Mouse (Mus musculus): ENCODE measurements around the gene Gm21987.

The Gm21987 gene

GRCm38 (mm10) chr16:38348217-38348761 lies 1.4 kb downstream of the Gm21987 start:
- peak; percentile 53 for DNase-seq (ENCODE audit: low read depth, low spot score)

GRCm38 (mm10) chr16:38349881-38350280 lies 3.0 kb downstream of the Gm21987 start:
- no peak for DNase-seq (ENCODE audit: low read depth, low spot score)

- peak; percentile 50 for DNase-seq (ENCODE audit: low read depth, low spot score)
Measured at GRCm38 (mm10) chr16:38350361-38350855, 3.6 kb downstream of the Gm21987 start.

DNA sequence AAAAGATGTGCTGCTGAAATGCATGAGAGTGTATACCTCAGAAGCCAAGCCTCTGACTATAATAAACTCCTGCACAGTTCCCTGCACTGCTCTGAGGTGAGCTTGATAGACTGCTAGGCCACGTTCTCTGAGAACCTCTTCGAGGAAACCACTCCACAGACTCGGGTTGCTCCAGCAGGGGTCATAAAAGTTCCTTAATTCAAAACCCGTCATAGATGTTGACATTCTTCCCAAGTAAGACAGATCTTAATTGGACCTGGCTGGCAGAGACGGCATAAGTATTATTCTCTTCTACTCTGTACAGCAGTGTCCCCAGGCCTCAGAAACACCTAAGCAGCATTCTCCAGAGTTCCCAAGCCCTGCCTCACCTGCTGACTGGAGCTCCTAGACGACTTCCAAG lies 4.1 kb downstream of the Gm21987 start:
- DNase-seq (ENCODE audit: low read depth, low spot score) = no peak

GRCm38 (mm10) chr16:38352031-38352430 lies 5.2 kb downstream of the Gm21987 start:
- no peak for DNase-seq (ENCODE audit: low read depth, low spot score)

DNA sequence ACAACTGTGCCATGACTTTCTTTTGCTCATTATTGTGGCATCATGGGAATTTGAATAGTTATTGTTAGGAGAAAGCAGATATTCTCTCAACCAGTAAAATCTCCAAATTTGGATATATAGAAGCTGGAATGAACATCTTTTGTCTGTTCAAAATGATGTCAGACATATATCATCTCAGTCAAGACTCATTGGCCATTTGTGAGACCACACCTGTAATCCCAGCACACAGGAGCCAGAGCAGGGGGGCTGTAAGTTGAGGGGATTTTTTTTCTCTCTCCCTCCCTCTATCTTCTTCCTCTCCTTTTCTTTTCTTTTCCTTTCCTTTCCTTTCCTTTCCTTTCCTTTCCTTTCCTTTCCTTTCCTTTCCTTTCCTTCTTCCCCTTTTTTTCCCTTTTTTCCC lies 6.0 kb downstream of the Gm21987 start:
- DNase-seq (ENCODE audit: low read depth, low spot score) = no peak

DNA sequence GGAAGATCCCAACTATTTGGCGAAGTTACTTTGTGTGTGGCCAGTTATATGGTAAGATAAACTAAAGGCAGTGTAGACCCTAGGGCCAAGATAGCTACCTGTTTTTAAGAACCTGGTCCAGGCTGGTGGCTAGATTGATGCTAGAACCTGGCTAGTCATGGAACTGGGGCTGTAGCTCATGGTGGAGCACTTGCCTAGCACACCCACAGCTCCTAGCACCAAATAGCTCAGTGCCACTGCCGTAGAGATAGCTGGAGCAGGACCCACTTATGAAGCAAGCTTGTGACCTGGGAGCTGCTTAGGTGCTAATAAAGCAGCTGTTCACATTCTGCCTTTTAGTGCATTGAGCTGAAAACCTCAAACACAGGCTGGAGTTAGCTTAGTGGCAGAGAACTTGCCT lies 6.8 kb downstream of the Gm21987 start:
- peak; percentile 40 for DNase-seq (ENCODE audit: low read depth, low spot score)

DNA sequence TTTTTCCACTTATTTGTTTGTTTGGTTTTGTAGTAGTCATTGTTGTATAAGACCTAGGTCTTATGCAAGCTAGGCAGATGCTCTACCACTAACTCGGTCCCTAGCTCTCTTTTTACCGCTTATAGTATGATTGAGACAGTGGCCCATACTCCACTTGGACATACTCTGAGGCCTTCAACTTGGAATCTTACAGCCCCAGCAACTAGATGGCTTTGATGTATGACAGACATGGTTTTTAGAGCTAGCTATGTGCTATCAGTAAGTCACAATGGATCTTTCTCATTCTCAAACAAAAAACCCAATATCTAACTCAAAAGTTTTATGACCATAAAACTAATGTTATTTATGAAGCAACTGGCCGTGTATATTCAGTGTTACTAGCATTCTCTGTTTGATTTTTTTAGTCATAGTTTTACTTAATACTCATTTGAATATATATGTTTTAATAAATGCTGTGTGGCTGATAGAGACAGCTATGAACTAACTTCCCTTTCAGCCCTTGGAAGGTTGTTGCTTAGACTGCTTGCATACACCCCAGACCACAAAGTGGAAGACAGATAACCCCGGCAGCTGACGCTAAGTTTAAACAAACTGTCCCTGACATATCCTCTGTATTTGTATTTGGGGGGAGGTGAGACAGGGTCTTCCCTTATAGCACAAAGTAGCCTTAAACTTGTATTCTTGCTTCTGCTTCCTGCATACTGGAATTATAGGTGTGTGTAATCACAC lies 7.5 kb downstream of the Gm21987 start:
- no peak for DNase-seq (ENCODE audit: low read depth, low spot score)

- DNase-seq (ENCODE audit: low read depth, low spot score) = peak; percentile 32
Measured at GRCm38 (mm10) chr16:38358256-38358812, 11.5 kb downstream of the Gm21987 start.

GRCm38 (mm10) chr16:38359241-38359640 lies 12.4 kb downstream of the Gm21987 start:
- DNase-seq (ENCODE audit: low read depth, low spot score) = peak; percentile 60

DNA sequence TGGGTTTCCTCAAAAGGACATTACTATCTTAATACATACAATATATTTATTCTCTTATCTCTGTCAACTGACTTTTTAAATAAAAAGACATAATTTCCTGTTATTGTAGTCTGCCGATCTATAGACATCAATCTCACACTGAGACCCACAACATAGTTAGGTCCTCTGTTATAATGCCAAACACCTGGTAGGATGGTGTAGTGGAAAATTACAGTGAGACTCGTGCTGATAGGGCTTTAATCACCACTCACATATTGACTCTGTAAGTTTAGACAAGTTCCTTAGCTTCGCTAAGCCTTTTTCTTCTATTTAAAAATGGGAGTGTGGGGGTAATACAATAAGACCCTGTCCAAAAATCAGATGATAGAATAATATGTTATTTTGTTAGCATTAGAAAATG lies 13.0 kb downstream of the Gm21987 start:
- peak; percentile 25 for DNase-seq (ENCODE audit: low read depth, low spot score)

DNA sequence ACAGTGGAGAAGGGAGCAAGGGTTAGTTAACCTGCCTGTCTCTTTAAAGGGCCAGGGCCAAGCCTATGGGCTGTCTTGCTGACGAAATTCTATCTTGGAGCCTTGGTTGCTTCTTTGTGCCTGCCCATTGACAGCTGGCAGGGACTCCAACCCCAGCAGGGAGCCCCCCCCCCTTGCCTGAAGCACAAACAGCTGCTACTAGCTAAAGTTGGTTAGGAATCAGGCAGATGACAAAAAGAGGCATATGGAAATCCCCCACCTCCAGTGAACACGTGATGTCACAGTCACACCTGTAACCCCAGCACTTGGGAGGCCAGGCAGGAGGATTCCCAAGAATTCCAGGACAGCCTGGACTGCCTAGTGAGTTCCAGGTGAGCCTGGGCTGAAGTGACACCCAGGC lies 13.5 kb downstream of the Gm21987 start:
- DNase-seq (ENCODE audit: low read depth, low spot score) = peak; percentile 71

DNA sequence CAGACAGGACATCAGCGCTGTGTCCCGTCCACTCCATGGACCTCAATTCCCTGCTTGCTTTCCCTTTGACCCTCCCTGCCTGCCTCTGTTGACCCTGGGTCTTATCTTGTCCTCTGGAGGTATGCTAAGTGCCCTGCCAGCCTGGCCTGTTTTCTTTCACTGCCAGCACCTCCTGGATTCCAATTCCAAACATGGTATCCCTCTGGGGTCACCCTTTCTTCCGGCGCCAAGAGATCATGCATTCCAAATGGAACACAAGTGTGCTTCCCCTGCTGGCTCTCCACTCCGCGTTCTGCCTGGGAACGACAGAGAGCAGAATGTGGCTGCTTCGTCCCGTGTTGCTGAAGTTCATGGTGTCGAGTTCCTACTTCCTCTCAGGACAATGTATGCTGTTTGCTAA lies 15.1 kb downstream of the Gm21987 start, which contains the start of gene Popdc2:
Gene Popdc2, plus strand, starts transcription at position 277 of the 400 bp plus-strand sequence.
- DNase-seq (ENCODE audit: low read depth, low spot score) = no peak

DNA sequence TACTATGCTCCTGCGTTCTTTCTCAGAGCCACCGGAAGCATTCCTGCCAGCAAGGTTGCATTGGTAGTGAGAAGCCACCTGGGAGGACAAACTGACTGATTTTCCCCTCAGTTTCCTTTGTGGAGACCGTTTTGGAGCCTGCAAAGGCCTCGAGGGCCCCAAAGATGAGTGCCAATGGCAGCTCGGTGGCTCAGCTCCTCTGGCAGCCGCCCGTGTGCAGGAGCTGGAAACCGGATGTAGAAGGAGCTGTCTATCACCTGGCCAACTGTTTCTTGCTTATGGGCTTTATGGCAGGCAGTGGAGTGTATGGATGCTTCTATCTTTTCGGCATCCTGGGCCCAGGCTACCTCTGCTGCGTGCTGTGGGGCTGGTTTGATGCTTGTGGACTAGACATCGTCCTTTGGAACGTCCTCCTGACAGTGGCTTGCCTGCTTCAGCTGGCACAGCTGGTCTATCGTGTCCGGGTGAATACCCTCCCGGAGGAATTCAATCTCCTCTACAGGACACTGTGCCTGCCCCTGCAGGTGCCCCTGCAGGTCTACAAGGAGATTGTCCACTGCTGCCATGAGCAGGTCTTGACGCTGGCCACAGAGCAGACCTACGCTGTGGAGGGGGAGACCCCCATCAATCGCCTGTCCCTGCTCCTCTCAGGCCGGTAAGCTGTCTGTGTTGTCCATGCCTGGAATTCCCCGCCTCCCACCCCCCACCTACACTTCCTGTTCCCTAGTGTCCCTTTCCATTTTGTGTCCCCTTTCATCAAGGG lies 15.8 kb downstream of the Gm21987 start:
- DNase-seq (ENCODE audit: low read depth, low spot score) = no peak

DNA sequence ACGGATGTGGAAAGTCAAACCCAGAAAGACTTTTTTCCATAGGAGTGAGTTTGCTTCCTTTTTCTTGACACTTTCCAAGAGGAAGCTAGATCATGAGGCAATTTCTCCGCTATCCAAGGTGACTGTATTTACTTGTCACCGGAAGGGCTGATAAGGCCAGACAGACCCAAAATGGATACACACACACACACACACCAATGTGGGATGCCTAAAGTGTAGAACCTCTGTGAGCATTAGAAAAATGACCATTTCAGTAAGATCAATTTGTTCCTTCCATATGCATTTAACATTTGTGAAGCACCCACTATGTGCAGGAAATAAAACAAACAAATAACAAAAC lies 16.4 kb downstream of the Gm21987 start:
- no peak for DNase-seq (ENCODE audit: low read depth, low spot score)

DNA sequence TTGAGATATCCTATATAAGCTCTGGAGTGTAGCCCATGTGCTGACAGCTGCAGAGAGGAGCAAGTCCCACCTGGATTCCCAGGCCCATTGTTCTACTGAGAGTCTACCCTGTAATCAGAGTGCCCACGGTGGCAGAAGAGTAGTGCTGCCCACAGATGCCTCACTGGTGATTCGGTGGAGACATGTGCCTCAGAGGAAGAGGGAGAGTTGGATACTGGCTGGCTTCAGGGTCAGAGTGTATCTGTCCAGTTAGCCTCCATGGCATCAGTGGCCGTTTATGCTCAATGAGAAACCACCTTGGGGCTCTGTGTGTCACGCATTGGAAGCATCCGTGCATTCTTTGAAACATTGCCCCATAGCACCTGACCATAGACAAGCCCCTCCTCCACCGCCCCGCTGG lies 16.8 kb downstream of the Gm21987 start:
- DNase-seq (ENCODE audit: low read depth, low spot score) = no peak

GRCm38 (mm10) chr16:38365390-38365789 lies 18.6 kb downstream of the Gm21987 start:
- DNase-seq (ENCODE audit: low read depth, low spot score) = no peak

- DNase-seq (ENCODE audit: low read depth, low spot score) = no peak
Measured at GRCm38 (mm10) chr16:38366231-38366630, 19.4 kb downstream of the Gm21987 start.

GRCm38 (mm10) chr16:38368336-38368735 lies 21.5 kb downstream of the Gm21987 start:
- no peak for DNase-seq (ENCODE audit: low read depth, low spot score)

DNA sequence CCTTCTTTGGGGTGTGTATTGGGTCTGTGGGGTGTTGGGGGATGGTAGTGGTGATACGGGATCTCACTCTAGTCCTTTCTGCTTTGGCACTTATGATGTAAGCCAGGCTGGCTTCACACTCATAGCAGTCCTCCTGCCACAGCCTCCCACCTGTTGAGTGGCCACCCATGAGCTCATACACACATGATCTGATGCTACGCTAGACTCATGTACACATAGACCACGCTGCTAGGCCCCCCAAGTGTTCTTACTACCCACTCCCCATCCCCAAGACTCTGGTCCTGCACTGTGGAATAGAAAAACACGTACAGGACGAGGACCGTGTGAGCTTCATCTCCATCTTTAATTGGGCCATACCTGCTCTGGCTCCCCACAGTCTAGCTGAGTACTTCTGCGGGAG lies 22.2 kb downstream of the Gm21987 start:
- no peak for DNase-seq (ENCODE audit: low read depth, low spot score)

GRCm38 (mm10) chr16:38369431-38369830 lies 22.6 kb downstream of the Gm21987 start:
- no peak for DNase-seq (ENCODE audit: low read depth, low spot score)

GRCm38 (mm10) chr16:38369992-38370484 lies 23.2 kb downstream of the Gm21987 start:
- DNase-seq (ENCODE audit: low read depth, low spot score) = no peak
